Mouse (Mus musculus) stomach, postnatal 0 days (tissue): ENCODE data around the gene Armh2.

ENCODE experiments used
- CTCF ChIP-seq: IDR thresholded peaks from 2 replicates; pipeline ENCODE4 v1.5.1; 2016; ENCODE audit warnings: antibody characterized with exemption, low read depth, mild to moderate bottlenecking, moderate library complexity
- EP300 ChIP-seq: optimal IDR thresholded peaks from 2 replicates; pipeline ENCODE3; 2016; ENCODE audit warnings: antibody characterized with exemption

GRCm38 (mm10) chr13:24713434-24714000 is 27.5 kb upstream of the Armh2 start:
- peak; percentile 95 for TF ChIP-seq CTCF
- TF ChIP-seq EP300, result no peak
